Mouse (Mus musculus) urinary bladder, postnatal 10 days (tissue): ENCODE results near the gene Hyal6.

Experiments
- DNase-seq: peaks from one replicate; pipeline ENCODE4 v3.0.0; 2022; ENCODE audit warnings: low spot score

Gene Hyal6

DNA sequence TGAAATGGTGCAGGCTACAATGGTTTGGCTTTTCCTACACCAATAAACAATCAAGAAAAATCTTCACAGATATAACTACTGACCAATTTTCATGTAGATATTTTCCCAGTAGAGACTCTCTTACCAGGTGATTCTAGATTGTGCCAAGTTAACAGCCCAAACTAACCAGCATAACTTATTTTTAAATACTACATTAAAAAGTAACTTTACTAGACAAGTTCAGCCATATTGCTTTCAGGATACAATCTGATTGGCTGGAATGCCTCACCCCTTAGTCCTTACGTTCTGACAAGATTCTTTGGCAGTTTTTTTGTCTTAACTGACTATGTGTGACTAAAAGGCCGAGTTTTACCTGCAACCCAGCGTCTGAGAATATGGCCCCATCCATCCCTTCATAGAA is at the start of gene Hyal6:
TSS of gene Hyal6 (plus strand) at position 301 of the 400 bp plus-strand sequence.
- DNase-seq, result no peak

DNA sequence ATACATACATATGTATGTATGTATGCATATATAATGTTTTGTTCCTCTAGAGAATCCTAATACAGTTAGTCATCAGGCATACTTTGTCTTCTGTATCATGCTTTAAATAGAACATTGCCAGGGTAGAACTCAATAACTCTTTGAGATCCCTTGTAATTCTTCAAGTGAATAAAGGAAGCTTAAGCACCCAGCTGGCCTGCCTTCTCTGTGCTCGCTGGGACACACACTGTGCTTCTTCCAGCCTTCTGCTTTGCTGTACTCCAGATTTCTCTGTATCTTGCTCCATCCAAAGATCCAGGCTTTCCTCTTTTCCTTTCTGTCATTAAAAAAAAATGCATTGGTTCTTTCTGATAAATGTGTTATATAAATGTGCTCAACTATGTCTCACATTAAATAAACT is 45.2 kb upstream of the Hyal6 start:
- no peak for DNase-seq

DNA sequence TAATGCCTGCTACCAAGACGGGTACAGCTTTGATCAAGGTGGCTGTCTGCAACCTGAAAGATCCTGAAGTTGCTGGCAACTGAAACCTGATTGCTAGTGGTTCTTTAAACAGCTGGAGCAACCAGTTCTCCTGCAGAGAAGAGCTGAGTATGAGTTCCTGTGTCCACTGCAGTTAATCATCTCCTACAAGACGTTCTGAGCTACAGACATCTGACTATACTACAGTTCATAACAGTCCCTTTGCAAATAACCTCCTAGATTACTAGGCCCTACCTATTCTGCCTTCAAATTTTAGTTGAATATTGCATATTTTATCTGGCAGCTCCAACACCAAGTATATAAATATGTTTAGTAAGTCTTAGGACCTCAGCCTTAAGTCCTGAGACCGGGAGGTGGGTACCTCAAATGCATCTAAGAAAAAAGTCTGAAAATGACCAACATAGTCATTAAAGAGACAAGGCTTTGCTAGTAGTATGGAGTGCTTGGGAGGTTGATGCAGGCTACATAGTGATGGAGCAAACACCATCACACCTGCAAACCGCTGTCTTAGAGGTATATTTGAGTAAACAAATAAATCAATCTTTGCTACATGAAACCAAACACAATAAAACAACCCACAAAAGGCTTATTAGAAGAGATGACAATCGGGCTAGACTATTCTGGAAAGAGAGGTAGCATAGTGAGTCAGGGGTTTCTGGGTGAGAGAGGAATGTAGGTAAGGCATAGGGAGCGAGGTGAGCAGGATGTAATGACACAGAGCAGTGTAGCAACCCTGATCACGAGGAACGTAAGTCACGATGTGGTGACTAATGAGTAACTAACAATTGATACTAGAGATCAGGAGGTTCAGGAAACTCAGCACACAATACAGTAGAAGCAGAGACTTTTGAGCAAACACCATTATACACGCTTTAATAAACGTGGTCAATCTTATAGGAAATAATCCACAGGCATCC is 38.3 kb upstream of the Hyal6 start:
- no peak for DNase-seq

DNA sequence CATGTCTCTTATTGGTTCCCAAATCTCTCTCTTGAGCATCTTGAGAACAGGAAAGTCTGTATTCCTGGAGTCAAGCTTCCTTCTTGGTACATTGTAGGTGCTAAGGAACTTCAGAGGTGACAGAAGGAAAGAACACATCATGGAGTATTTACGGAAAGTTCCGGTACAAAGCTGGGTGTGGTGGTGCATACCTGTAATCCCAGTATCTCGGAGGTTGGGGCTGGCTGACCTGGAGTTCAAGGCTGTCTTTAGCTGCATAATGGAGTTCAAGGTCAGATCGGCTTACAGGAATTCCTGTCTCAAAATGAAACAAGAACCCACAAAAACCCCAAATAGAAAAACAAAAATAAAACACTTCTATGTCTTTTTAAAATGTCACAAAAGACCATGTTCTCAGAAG is 36.9 kb upstream of the Hyal6 start:
- no peak for DNase-seq

DNA sequence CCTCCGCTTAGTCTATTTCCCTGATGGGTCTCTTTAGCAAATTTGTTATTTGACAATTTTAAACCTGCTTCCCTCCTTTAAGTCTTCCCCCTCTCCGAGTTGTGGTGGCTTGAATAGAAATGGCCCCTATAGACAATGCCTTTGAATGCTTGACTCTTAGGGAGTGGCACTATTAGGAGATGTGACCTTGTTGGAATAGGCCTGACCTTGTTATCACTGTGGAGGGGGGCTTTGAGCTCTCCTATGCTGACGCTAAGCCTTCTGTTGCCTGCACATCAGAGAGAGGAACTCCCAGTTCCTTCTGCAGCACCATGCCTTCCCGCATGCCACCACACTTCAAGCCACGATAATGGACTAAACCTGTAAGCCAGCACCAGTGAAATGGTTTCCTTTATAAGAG is 35.8 kb upstream of the Hyal6 start:
- DNase-seq, result no peak

DNA sequence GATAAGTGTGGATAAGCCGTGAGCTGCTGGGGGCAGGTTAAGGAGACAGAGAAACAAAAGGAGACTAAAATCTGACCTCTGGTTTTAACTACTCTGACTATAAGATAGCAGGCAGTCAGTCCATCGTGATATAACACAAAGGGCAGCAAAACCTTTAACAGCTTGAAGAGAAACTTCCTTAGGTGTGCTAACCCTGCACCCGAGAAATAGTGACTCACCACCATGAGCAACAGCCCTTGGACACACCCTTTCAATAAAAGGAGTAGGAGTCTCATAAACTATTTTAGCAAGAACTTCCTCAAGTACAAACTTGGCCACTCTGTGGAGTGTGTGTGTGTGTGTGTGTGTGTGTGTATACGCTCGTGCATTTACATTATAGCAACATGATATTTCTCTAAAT is 26.0 kb upstream of the Hyal6 start:
- DNase-seq, result no peak

DNA sequence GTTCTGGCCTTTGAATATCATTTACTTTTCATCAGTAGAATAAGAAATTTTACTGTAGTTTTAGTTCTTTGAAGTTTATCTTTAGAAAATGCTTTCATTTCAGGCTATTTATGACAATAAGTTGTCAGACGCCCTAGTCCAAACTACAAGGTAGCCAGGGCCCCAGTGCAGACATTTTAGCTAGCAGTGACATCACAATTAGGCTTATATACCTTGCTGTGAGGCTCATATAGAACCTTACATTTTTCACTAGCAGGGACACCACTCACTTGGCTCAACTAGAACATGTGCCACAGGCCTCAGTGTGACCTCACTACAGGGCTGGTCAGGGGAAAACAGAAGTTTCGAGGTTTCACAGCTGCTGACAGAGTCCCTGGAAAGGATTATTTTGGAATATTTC is 25.5 kb upstream of the Hyal6 start:
- no peak for DNase-seq

DNA sequence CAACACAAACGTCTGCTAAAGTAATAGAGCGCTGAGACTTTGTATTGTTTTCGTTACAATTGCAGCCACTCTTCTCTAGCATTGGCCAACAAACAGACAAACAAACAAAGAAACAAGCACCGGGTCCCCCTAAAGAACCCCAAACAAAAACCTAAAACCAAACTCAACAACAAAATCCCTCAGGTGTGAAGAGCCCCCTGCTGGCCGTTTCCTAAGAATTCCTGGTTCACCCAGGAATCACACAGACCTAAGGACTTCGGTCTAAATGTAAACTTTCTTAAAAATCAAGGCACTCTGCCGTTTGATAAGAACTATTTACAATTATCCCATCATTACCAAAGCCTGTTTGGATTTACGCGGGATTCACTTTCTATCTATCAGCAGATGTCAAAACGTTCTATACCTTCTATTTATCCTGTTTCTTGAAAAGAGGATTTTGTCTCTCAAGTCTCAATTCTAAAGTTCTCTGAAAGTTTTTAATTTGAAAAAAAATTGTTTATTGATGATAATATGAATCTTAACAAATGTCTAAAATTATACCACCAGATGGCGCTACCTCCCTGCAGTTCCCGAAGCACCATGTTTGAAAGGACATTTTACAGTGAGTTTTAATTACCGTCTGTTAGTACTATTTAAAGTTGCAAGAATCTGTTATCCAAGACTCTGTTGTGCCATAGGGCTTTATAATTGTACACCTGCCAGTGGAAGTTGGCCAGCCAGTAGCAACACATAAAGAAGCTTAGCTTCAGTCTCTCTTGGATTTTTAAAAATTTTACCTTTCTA is 11.5 kb upstream of the Hyal6 start:
- DNase-seq, result no peak

DNA sequence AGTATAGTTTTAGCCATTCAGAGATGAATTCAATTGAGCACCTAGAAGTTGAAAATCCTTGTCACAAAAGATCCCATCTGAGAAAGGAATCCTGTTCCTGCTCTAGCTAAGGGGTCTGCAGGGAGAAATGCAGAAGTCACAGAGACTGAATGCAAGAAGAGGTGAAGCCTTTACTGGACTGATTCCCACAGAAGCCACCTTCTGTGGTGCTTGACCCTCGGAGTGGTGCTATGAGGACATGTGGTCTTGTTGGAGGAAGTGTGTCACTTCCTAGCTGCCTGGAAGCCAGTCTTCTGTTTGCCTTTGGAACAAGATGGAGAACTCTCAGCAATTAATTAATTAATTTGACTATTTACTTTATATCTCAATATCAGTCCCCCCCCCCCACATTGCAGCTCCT is 4.9 kb upstream of the Hyal6 start:
- no peak for DNase-seq

DNA sequence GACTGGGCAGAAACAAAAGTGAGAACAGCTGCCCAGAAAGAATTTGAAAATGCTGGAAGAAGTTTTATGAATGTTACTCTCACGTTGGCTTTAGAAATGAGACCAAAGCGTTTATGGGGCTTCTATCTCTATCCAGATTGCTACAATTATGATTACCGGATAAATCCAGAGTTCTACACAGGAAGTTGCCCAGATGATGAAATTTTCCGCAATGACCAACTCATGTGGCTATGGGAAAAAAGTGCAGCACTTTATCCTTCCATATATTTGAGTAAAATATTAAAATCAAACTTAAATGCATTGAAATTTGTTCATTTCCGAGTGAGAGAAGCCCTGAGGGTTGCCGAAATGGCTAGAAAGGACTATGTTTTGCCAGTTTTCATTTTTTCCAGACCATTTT is 1.5 kb downstream of the Hyal6 start:
- DNase-seq, result no peak

DNA sequence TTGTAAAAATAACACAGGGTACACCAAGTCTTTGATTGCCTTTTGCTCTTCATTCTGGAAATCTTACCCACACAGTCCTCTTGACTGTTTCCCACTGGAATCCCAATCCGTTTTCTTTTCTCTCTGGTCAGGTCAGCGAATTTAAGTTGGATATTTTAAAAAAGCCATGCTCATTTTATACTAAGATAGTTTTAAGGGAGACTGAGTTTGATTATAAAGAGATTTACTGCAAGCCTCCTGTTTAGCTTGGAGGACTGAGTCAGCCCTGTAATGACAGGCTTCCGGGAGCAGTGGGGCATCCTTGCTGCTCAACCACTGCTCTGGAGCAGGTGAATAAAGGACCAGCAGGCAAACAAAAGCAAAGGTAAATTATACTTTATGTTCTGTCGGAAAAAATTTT is 15.0 kb downstream of the Hyal6 start, which contains the start of gene Hyal4:
TSS of gene Hyal4 (plus strand) at position 301 of the 400 bp plus-strand sequence.
- no peak for DNase-seq

DNA sequence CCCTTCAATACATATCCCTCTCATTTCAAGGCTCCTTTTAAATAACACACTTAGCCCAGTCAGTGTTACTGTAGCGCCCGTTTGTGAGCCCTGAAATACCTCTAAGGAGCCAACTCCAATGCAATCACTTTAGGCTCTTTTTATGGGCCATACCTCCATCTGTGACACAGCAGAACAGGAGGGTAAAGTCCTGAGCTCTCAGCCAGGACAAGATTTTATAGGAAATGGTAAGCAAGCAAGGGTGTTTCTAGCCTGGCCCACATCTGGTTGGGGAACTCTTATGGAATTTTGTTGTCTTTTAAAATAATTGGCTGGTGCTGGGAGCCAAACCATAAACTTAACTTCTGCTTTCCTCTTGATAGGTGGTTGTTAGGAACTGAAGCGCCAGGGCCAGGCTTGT is 26.2 kb downstream of the Hyal6 start:
- no peak for DNase-seq

DNA sequence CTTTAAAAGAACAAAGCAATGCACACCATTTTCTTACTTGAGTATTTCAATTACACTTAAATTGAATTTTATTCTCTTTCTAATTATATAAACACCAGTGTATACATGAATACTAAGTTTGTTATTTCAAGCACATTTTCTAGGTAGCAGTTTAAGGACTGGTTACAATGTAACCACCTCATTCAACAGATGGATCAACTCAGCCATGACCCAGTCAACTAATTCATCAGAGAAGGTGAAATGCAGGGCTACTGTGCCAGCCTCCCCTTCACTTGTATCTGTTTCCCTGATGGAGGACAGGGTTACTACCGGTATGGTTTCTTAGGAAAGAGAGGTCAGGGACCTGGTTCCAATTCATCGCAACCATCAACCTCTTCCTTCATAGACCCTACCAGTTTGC is 33.2 kb downstream of the Hyal6 start:
- no peak for DNase-seq

DNA sequence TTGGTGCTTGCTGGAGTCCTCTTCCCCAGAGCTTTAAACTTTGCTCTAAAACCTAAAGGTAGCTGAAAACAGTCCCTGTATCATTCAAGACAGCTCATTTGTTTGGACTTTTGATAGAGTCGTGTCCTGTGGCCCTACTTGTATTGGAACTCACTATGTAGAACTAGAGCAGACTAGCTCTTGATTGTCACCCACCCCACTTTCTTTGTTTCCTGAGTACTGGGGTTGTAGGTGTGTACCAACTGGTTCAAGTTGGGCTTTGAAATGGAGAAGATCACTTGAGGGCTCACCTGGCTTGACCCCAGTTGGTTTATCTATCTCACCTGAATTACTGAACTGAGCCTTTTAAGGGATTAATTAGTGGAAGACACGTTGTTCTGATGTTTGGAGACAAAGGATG is 46.1 kb downstream of the Hyal6 start:
- DNase-seq, result no peak

DNA sequence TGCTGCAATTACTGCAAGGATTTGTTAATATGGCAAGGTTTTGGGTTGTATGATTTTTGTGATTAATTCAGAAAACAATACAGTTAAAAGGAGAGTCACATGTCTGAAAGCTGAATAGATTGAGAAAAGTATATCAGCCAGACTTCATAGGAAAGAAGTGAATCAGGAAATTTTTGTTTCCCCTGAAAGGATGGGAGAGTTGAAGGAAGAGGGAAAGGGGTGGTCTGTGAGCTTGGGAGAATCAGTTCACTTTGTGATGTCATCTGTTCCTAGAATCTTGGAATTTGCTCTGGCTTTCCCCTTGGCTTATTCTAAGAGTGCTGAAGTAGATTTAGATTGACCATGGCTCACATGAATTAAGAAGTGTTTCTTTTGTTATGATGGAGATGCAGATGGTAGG is 57.8 kb downstream of the Hyal6 start, which contains the start of gene Spam1:
TSS of gene Spam1 (plus strand) at position 301 of the 400 bp plus-strand sequence.
- no peak for DNase-seq
